Mouse (Mus musculus): Measurements from ENCODE around the gene Ccn2. TPM values are rescaled to one million over a fixed set of nuclear protein-coding genes. Genes with fewer than 3 reads are reported as not detected.

Ccn2 gene
- polyA plus RNA-seq, 1 experiment, result 7.2 TPM

DNA sequence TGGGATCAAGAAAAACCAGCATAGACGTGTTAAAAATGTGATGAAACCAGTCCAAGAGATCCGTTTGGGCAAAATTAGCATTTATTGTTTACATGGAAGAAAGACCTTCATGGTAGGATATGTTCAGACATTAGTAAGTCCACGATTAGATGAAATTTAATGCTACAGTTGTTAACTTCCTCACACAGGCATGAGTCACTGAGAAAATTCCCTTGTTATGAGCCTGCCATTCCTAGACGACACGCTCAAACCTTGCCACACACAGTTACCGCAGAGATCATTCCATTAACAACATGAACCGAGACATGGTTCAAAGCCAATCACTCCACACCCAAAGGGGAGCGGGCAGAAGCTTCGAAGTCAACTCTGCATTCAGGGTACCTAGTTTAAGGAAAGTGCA lies 6.0 kb upstream of the Ccn2 start:
- TF ChIP-seq POLR2AphosphoS2 (IDR thresholded peaks at IDR 0.05; ENCODE audit: insufficient read length, low read depth) (no peak), TCF12 (IDR thresholded peaks at IDR 0.05; ENCODE audit: insufficient read depth, poor library complexity, severe bottlenecking) (no peak), CEBPB (IDR thresholded peaks at IDR 0.05; ENCODE audit: insufficient read depth, poor library complexity, severe bottlenecking) (peak; percentile 70)
- Histone ChIP-seq H3K4me2 (ENCODE audit: low read depth) (peak overlapping the region; percentile 66), H3K27me3 (ENCODE audit: control insufficient read depth, insufficient read depth, insufficient read length) (no peaks in the 10 kb centered on the region), H3ac (ENCODE audit: control insufficient read depth, insufficient read length) (no peak overlapping the region), H3K4me3 (no peak overlapping the region), H3K79me2 (ENCODE audit: control insufficient read depth, insufficient read depth) (no peaks in the 10 kb centered on the region), H3K36me3 (ENCODE audit: control insufficient read depth, insufficient read depth) (no peaks in the 10 kb centered on the region)

DNA sequence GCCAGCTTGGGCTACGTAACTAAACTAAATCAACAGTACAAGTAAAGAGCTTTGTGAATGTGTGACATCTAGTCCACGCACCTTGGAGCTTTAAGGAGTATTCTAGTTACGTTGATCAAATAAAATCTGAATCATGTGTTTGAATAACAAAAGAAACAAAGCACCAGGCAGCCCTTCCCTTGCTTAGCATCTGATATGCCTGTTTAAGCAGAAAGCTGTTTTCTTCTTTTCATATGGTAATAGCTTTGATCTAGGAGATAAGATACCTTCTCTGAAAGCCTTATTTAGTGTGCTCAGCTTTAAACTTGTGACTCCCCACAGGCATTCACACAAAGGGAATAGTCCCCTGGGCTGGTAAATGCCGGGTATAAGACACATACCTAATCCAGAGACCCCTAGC lies 4.7 kb upstream of the Ccn2 start:
- TF ChIP-seq MAX (IDR thresholded peaks at IDR 0.05; ENCODE audit: low read depth), result no peak
- no peak for TF ChIP-seq E2F4 (IDR thresholded peaks at IDR 0.05; ENCODE audit: insufficient read depth)
- H3ac ChIP-seq (ENCODE audit: control insufficient read depth, insufficient read length), result no peak overlapping the region

DNA sequence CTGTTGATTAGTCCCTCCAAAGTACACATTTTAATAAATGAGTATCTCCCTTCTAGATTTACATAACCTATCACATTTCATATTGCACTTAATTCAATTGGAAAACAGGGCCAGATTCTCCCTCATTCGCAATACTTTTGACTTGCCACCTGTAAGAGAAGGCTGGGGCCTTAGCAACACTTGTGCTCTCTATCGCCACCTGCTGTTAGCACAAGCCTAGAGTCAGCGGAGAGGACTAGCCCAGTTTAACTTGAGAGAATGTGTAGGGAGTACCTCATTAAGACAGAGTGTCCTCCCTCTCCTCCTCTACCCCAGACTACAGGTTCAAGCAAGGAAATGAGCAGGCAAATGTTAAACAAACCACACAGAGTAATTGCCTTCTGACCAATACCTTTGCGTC lies 4.1 kb upstream of the Ccn2 start:
- Histone ChIP-seq H3K36me3 (ENCODE audit: control insufficient read depth, insufficient read depth) (no peaks in the 10 kb centered on the region), H3K4me2 (ENCODE audit: low read depth) (no peak overlapping the region), H3ac (ENCODE audit: control insufficient read depth, insufficient read length) (no peak overlapping the region), H3K4me3 (no peak overlapping the region), H3K27me3 (ENCODE audit: control insufficient read depth, insufficient read depth, insufficient read length) (no peaks in the 10 kb centered on the region), H3K79me2 (ENCODE audit: control insufficient read depth, insufficient read depth) (no peaks in the 10 kb centered on the region)
- TF ChIP-seq USF1 (IDR thresholded peaks at IDR 0.05; ENCODE audit: low read depth) (no peak), POLR2AphosphoS2 (IDR thresholded peaks at IDR 0.05; ENCODE audit: insufficient read length, low read depth) (no peak), E2F4 (IDR thresholded peaks at IDR 0.05; ENCODE audit: insufficient read depth) (no peak), MYOD1 (IDR thresholded peaks at IDR 0.05; ENCODE audit: control insufficient read depth in 1 of 3, insufficient read length in 2 of 3, low read depth in 2 of 3) (no peak), MYOG (IDR thresholded peaks at IDR 0.05; ENCODE audit: control insufficient read depth in 1 of 3, insufficient read depth in 1 of 3, insufficient read length in 2 of 3, low read depth in 2 of 3) (no peak), REST (IDR thresholded peaks at IDR 0.05; ENCODE audit: insufficient read depth, insufficient read length) (no peak), POLR2A (IDR thresholded peaks at IDR 0.05; ENCODE audit: insufficient read length, low read depth) (no peak), SRF (IDR thresholded peaks at IDR 0.05; ENCODE audit: control insufficient read depth, insufficient read length, low read depth) (no peak), CEBPB (IDR thresholded peaks at IDR 0.05; ENCODE audit: insufficient read depth, poor library complexity, severe bottlenecking) (no peak), TCF3 (IDR thresholded peaks at IDR 0.05; ENCODE audit: insufficient read length, low read depth) (no peak), TCF12 (IDR thresholded peaks at IDR 0.05; ENCODE audit: insufficient read depth, poor library complexity, severe bottlenecking) (no peak), MAX (IDR thresholded peaks at IDR 0.05; ENCODE audit: low read depth) (no peak)

More for the DNA sequence above, 4.7 kb upstream of the Ccn2 start:
- Histone ChIP-seq H3K79me2 (ENCODE audit: control insufficient read depth, insufficient read depth) (no peaks in the 10 kb centered on the region), H3K4me2 (ENCODE audit: low read depth) (no peak overlapping the region), H3K27me3 (ENCODE audit: control insufficient read depth, insufficient read depth, insufficient read length) (no peaks in the 10 kb centered on the region), H3K4me3 (no peak overlapping the region), H3K36me3 (ENCODE audit: control insufficient read depth, insufficient read depth) (no peaks in the 10 kb centered on the region)

DNA sequence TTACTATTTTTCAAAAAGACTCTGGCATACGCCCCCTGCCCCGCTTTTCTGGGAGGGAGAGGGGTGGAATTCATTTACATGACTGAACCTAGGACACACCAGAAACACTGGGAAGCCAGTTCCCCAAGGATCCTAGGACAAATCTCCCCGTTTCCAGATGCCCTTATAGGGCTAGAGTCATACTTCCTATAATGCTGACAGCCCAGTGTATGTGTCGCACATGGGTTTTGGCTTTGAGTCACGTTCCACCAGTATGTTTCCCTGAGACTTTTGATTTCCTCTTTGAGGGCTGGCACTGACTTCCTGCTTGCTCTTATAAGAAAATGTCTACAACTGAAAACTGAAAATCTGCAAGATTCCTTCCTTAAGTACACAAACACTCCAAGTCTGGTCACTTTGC lies 3.5 kb upstream of the Ccn2 start:
- TF ChIP-seq SRF (IDR thresholded peaks at IDR 0.05; ENCODE audit: control insufficient read depth, insufficient read length, low read depth) (no peak), MYOD1 (IDR thresholded peaks at IDR 0.05; ENCODE audit: control insufficient read depth in 1 of 3, insufficient read length in 2 of 3, low read depth in 2 of 3) (no peak), CEBPB (IDR thresholded peaks at IDR 0.05; ENCODE audit: insufficient read depth, poor library complexity, severe bottlenecking) (no peak), POLR2AphosphoS2 (IDR thresholded peaks at IDR 0.05; ENCODE audit: insufficient read length, low read depth) (no peak), TCF3 (IDR thresholded peaks at IDR 0.05; ENCODE audit: insufficient read length, low read depth) (no peak), E2F4 (IDR thresholded peaks at IDR 0.05; ENCODE audit: insufficient read depth) (no peak), MYOG (IDR thresholded peaks at IDR 0.05; ENCODE audit: control insufficient read depth in 1 of 3, insufficient read depth in 1 of 3, insufficient read length in 2 of 3, low read depth in 2 of 3) (no peak), USF1 (IDR thresholded peaks at IDR 0.05; ENCODE audit: low read depth) (no peak), MAX (IDR thresholded peaks at IDR 0.05; ENCODE audit: low read depth) (no peak), REST (IDR thresholded peaks at IDR 0.05; ENCODE audit: insufficient read depth, insufficient read length) (no peak), POLR2A (IDR thresholded peaks at IDR 0.05; ENCODE audit: insufficient read length, low read depth) (no peak), TCF12 (IDR thresholded peaks at IDR 0.05; ENCODE audit: insufficient read depth, poor library complexity, severe bottlenecking) (no peak)
- H3ac ChIP-seq (ENCODE audit: control insufficient read depth, insufficient read length), result no peak overlapping the region
- no peaks in the 10 kb centered on the region for H3K36me3 ChIP-seq (ENCODE audit: control insufficient read depth, insufficient read depth)

DNA sequence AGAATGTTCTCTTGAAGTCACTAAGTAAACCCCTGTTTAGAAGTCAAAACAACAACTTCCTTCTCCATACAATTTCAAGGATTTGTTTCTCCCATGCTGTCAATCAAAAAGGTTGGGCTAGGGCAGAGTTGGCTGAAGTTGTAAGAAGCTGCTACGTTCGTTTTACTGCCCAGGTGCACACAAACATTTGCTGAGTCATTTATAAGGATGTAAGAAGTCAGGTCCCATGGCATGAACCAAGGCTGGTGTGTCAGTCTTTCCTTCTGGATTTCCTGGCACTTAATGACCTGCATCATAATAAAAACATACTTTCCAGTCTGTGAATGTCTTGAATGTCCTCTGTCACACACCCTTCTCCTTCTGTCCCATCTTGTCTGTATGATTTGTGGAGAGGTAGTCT lies 2.9 kb upstream of the Ccn2 start:
- no peaks in the 10 kb centered on the region for H3K79me2 ChIP-seq (ENCODE audit: control insufficient read depth, insufficient read depth)
- TF ChIP-seq TCF12 (IDR thresholded peaks at IDR 0.05; ENCODE audit: insufficient read depth, poor library complexity, severe bottlenecking) (no peak), POLR2AphosphoS2 (IDR thresholded peaks at IDR 0.05; ENCODE audit: insufficient read length, low read depth) (no peak), REST (IDR thresholded peaks at IDR 0.05; ENCODE audit: insufficient read depth, insufficient read length) (no peak), MAX (IDR thresholded peaks at IDR 0.05; ENCODE audit: low read depth) (no peak), E2F4 (IDR thresholded peaks at IDR 0.05; ENCODE audit: insufficient read depth) (no peak), TCF3 (IDR thresholded peaks at IDR 0.05; ENCODE audit: insufficient read length, low read depth) (no peak), USF1 (IDR thresholded peaks at IDR 0.05; ENCODE audit: low read depth) (no peak), MYOG (IDR thresholded peaks at IDR 0.05; ENCODE audit: control insufficient read depth in 1 of 3, insufficient read depth in 1 of 3, insufficient read length in 2 of 3, low read depth in 2 of 3) (no peak), CEBPB (IDR thresholded peaks at IDR 0.05; ENCODE audit: insufficient read depth, poor library complexity, severe bottlenecking) (no peak), MYOD1 (IDR thresholded peaks at IDR 0.05; ENCODE audit: control insufficient read depth in 1 of 3, insufficient read length in 2 of 3, low read depth in 2 of 3) (no peak), SRF (IDR thresholded peaks at IDR 0.05; ENCODE audit: control insufficient read depth, insufficient read length, low read depth) (no peak), POLR2A (IDR thresholded peaks at IDR 0.05; ENCODE audit: insufficient read length, low read depth) (no peak)
- no peaks in the 10 kb centered on the region for H3K27me3 ChIP-seq (ENCODE audit: control insufficient read depth, insufficient read depth, insufficient read length)
- no peak overlapping the region for H3K4me2 ChIP-seq (ENCODE audit: low read depth)
- H3K4me3 ChIP-seq, result no peak overlapping the region
- H3ac ChIP-seq (ENCODE audit: control insufficient read depth, insufficient read length), result no peak overlapping the region
- no peaks in the 10 kb centered on the region for H3K36me3 ChIP-seq (ENCODE audit: control insufficient read depth, insufficient read depth)

More for the DNA sequence above, 3.5 kb upstream of the Ccn2 start:
- Histone ChIP-seq H3K79me2 (ENCODE audit: control insufficient read depth, insufficient read depth) (no peaks in the 10 kb centered on the region), H3K27me3 (ENCODE audit: control insufficient read depth, insufficient read depth, insufficient read length) (no peaks in the 10 kb centered on the region), H3K4me2 (ENCODE audit: low read depth) (no peak overlapping the region), H3K4me3 (no peak overlapping the region)

All from myocyte (in vitro differentiated cells).